Mouse (Mus musculus) thymus, postnatal 14 days (tissue): Measurements from ENCODE around the gene Yrdc.

Experiments
- DNase-seq: peaks from one replicate; pipeline ENCODE4 v3.0.0; 2021

Gene Yrdc

DNA sequence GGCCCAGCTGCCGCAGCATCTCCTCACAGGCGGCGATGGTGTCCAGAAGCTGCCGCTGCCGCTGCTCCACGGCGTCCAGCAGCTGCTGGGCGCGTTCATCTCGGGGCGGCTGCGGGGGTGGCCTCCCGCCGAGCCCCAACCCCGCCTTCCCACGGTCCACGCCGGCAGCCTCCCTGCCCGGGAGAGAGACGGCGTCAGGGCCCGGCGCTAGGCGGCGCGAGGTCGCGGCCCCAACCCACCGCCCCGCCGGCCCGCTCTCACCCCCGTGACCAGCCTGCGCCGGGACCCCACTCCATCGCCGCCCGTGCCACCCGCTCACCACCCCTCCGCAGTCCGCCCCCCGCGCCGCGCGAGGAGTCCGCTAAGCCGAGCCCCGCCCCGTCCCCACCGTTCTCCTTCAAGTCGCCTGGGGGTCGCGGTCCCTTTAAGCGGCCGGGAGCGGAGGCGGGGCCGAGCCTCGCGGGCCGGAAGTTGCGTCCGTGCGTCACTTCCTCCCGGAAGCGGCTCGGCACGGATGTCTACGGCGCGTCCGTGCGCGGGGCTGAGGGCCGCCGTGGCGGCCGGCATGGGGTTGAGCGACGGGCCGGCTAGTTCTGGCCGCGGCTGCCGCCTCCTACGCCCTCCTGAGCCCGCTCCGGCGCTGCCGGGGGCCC, at the start of gene Yrdc:
Gene Yrdc, plus strand, starts transcription at position 419 of the 653 bp plus-strand sequence.
- peak; percentile 95 for DNase-seq

DNA sequence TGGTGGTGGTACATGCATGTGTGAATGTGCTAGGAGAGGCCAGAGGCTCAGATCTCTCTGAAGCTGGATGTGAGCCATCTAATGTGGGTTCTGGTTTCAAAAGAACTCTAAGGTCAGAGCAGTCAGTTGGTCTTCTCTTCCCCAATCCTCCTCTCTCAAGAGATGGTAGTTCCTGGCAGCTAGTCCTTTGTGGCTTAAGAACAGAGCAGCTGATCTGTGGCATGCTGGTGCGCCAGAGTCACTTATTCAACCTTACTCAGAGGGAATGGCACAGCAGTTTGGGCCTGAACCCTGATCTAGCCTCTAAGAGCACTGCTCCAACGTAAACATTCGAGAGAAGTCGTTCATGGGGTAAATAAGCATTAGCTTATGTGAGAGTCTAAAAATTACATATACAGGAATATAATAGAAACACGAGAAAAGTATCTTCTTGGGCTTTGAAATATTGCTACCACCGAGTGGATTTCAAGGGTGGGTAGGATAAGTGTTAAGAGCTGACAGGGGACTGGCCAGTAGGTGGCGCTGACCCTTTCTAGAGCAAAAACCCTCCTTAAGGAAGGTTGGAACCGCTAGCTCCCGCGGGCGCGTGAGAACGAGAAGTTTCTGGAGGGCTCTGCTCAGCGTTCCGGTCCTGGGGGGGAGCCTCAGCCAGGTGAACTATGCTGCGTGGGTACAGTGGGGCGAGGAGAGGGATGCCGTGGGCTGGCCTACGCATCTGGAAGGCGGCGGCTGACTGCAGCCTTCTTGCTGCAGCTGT, 48.7 kb upstream of the Yrdc start, which contains the start of gene Mtf1:
Gene Mtf1, plus strand, starts transcription at position 553 of the 757 bp plus-strand sequence.
- peak; percentile 90 for DNase-seq

DNA sequence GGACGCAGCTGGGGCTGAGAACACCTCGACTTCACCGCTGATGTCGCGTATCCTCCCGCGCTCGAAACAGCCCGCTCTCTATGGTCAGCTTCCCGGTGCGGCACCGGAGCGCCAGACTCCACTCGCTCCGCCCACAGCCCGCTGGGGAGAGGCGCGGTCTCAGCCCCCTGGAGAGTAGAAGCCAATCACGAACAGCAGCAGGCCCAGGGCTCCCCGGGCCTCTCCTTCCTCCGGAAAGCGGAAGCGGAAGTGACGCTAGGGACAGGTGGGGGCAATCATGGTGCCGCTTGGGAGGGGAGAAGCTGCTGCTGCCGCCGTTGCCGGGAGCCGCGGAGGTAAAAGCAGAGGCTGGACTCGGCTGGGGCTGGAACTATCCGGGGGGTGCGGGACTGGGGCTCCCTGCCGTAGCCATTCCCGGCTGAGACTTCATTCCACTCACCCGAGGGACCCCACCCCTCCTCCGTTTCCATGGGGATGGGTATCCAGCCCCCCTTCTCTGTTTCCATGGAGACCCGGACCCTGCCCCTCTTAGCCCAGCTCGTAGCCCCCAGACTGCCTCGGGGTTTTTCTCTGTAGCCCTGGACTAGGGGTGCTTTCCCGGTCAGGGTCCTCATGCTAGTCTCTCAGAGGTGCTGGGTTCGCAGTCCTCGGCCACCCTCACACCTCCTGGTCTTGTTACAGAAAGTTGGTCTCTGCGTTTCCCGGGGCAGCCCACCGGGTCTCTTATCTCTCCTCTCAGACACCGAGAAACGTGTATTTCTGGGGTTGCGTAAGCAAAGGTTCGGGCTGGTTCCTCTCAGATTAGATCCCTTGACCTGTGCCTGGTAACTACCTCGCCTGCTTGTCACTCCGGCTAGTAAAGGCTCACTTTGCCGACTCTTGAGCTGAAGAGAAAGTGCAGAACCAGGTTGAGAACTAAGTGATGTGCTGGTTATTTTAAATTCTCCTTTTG, 47.9 kb upstream of the Yrdc start:
- peak; percentile 98 for DNase-seq

DNA sequence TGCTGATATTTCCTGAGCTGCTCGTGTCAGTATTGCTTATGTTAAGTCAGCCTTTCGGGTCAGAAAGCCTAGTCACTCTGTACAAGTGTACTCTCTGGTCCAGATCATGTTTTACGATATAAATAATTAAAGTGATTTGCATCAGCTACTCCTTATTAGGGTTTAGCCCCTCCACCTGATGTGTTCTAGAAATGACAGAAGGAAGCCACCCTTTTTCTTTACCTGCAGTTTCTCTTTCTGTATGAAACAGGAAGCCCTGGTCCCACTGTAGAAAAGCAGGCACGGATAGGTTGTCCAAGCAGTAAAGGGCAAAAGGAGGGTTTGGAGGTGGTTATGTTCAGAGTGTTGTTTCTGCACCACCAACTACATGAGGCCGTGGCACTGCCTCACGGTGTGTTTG, 47.1 kb upstream of the Yrdc start:
- no peak for DNase-seq

DNA sequence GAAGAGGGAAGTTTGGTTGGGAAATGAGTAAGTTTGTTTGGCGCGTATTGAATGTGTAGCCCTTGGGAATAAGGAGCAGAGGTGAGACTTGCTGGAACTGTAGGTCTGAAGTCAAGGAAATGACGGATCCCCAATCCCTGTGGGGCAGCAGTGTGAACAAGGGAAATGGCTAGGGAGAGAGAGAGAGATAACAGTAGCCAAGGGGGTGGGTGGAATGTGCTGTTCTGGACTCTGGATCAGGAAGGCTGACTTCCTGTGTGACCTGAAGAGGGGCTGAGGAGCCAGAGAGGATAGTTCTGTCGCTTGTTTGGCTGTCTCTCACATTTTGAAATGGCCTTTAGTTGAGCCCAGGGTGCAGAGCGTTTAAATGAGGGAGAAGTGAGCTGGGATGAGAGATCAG, 42.0 kb upstream of the Yrdc start:
- DNase-seq, result no peak

DNA sequence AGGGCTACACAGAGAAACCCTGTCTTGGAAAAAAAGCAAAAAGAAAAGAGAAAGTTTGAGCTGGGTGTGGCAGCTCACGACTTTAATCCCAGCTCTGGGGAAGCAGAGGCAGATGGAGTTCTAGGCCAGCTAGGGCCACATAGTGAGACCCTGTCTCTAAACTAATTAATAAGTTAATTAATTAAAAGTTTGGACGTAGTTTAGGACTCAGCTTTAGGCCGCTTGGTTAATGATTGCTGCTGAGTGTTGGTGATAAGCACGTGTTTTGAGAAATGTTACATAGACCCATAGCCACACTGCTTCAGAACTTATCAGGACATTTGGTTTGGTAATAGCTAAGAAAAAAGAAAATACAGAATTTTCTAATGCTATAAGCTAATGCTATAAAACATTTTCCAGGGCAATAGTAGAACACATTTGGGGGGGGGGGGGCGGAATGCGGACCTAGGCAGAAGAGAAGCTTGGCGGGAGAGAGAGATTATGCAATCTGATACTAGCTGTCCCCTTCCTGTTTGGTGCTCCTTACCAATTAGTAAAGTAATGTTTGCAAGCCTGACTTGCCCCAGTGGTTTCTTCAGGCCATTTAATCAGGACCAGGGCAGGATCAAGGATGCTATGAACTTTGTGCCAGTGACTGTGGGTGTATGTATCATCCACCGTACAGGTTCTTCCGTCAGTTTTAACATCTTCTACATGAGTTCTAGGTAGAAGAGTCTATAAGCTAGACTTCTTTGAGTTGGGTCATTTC, 41.2 kb upstream of the Yrdc start:
- no peak for DNase-seq

DNA sequence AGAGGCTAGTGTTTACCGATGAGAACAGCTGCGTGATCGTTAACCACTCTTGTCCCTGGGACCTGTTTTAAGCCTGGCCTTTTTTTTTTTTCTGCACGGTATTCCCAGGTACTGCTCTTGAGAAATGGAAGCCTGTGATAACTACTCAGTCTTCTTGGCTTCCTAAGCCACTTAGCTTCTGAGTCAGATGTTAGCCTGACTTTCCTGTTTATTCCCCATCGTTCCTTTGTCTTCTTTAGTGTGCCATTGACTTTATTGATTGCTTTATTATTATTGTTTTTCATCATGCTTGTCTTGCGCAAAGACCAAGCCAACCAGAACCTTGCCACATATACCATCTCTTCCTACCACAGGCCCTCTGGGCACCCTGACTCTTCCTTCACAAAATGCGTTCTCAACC, 40.4 kb upstream of the Yrdc start:
- no peak for DNase-seq

DNA sequence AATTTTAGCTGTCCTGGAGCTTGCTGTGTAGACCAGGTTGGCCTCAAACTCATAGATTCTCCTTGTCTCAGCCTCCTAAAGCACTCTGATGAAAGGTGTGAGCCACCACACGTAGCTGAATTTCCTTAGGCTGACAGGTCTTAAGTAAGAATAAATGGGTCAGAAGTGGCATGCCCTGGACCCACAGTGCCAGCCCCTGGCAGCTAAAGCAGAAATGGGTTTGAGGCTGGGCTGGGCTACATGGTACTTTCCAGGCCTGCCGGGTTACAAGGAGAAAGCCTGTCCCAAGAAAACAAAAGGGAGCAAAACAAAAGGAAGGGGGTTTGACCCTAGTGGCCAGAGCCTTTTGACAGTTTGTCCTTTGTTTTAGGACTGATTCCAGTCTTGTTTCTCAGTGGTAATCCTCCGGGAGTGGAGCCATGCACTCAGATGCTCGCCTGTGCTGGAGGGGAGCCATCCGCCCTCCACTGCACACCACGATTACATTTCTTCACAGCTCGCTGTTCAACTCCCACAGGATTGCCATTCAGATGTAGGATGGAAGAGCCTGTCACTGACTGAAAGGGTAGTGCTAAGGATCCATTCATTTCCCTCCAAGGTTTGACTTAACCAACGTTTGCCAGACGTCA, 39.0 kb upstream of the Yrdc start:
- no peak for DNase-seq

DNA sequence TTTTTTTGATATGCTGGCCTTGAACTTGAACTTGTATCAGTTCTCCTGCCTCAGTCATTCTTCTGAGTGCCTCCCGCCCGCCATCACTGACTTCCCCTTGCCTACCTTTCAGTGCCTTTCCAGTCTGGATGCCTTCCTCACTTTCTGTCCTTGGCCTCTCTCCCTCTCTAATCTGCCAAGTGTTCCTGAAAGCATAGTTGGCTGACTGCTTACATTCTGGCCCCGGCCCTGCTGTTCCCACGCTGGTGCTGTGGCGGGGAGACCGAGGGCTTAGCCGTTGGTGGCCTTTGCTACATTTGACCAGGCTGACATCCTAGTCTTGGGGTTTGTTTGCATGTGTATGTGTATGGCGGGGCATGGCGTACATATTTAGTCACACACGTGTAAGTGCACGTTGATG, 34.6 kb upstream of the Yrdc start:
- DNase-seq, result no peak

DNA sequence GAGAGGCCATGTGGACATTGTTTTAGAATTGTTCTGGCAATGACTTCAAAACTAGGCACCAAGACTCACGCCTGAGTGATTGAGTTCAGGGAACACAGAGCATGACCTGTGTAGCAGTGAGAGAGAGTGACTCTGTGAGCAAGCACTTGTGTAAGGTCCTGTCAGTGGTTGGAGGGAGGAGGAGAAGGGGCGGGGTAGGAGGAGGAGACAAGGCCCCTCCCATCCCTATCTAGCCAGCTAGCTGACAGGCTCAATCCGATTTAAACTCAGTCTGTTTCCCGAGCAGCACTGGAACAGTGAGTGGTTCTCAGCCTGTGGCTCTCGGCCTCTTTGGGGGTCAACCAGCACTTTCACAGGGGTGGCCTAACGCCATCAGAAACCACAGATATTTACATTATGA, 32.7 kb upstream of the Yrdc start:
- DNase-seq, result no peak

DNA sequence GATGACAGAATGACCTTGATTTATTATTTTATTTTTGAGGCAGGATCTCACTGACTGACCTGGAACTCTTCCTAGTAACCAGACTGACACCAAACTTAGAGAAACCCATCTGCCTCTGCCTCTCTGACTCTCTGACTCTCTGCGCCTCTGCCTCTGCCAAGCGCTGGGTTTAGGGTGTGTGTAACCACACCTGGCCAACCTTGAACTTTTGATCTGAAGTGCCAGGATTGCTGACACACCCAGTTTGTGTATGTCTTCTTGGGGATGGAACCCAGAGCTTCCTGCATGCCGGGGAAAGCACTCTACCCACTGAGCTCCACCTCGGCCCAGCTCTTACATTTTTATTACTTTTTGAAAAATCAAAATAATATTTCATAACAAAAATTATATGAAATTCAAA, 31.6 kb upstream of the Yrdc start:
- no peak for DNase-seq

DNA sequence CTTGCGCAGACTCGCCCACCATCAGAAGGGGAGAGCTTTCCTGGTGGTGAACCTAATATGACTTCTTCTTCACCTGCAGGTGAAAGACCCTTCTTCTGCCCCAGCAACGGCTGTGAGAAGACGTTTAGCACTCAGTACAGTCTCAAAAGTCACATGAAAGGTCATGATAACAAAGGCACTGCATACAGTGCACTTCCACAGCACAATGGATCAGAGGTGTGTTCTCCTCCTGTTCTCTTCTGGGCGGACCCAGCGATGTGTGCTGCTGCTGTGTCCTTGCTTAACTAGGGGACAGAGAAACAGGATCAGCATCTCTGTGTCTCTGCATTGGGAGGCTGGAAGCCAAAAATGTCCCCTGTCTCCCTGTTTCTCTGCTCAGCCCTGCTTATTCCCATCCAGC, 25.5 kb upstream of the Yrdc start:
- DNase-seq, result no peak

DNA sequence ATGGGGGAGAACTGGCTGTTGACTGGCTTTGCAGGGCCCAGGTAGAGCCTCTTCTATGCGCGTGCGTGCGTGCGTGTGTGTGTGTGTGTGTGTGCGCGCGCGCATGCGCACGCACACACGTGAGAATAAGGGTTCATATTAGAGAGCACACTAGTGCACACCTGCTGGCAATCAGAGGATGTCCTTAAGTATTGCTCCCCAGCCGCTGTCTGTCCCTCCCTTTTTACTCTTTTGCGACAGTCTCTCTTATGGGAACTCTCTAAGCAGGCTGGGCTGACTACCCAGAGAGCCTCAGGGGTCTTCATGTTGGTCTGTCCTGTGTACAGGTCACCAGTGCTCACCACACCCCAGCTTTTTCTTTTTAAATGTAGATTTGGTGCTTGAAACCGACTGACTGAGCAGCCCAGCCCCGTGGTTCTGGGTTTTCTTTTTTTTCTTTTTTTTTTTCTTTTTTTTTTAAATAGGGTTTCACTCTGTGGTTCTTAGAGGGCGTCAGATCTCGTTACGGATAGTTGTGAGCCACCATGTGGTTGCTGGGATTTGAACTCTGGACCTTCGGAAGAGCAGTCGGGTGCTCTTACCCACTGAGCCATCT, 25.0 kb upstream of the Yrdc start:
- DNase-seq, result no peak

DNA sequence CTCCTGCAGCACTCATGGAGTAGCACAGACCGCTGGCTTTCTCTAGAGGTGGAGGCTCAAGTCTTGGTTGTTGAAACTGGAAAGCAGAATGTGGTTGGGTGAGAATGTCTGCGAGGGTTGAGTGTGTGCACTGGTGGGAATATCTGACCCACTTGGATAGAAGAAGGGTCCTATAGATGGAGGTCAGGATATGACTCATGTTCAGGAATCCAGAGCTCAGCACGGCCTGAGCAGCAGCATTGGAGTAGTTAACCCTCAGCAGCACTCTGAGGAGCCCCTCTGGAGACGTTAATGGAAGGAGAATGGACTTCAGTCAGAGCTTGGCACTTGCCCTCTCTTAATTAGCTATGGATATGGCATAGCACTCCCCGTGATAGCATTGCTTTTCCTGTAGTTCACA, 20.8 kb upstream of the Yrdc start:
- DNase-seq, result no peak

DNA sequence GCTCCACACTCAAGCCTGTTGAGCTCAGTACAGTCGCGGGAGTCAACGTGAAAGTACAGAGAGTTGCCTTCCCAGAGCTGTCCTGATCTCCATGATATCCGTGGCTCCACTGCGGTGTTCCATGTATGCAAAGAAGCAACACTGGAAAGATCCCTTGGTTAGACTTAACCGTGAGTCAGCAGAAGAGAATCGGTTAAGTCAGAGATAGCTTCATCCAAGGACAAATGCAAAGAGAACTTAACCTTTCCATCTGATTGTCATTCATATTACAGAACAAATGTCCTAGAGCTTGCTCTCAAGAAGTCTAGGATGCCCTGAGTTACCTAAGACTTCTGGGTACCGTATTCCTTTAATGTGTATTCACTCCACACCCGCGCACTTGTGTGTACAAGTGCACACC, 17.7 kb upstream of the Yrdc start:
- DNase-seq, result no peak

DNA sequence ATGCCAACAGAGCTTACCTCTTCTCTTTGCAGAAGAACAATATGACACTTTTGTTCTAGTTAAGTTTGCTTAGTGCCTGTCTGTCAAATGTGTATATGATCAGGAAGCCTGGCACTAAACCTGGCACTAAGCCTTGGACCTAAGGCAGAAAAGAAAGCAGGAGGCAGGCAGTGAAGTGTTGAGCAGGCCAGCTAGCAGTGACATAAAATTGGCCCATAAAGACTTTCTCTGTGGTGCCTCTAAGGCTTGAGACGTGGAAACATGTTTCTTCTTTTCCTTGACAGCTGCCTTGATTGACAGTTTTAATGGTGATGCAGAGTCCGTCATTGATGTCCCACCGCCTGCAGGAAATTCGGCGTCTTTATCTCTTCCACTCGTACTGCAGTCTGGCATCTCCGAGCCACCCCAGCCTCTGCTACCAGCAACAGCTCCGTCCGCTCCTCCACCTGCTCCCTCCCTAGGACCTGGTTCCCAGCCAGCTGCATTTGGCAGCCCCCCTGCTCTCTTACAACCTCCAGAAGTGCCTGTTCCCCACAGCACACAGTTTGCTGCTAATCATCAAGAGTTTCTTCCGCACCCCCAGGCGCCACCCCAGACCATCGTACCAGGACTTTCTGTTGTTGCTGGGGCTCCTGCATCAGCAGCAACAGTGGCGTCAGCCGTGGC, 12.3 kb upstream of the Yrdc start:
- no peak for DNase-seq

DNA sequence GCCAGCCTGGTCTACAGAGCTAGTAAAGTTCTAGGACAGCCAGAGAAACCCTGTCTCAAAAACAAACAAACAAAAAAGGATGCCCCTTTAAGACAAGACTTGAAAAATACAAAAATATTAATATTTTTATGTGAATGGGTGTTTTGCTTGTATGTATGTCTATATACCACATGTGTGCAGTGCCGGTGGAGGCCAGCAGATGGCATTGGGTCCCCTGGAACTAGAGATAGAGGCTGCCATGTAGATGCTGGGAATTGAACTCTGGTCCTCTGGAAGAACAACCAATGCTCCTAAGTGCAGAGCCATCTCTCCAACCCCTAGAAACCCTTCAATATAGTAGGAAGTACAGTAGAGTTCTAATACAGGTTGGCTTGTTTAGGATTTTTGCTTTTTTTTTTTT, 9.5 kb upstream of the Yrdc start:
- no peak for DNase-seq

DNA sequence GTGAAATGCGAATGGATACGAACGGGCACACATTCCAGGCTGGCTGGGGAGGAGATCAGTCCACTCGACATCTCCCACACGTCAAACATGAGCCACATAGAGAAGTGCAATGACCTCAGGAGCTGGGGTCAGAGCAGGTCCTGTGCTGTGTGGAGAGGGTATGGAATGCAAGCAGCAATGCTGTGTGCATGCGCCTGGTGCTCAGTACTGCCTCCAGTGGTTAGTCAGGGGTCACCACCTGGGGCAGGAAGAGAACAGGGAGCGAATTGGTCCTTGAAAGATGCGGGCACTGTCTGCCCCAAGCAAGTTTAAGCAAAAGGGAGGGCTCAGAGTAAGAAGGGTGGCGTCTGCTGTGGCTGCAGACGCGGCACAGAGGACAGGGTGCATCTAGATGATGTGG, 7.0 kb upstream of the Yrdc start:
- DNase-seq, result peak; percentile 55

DNA sequence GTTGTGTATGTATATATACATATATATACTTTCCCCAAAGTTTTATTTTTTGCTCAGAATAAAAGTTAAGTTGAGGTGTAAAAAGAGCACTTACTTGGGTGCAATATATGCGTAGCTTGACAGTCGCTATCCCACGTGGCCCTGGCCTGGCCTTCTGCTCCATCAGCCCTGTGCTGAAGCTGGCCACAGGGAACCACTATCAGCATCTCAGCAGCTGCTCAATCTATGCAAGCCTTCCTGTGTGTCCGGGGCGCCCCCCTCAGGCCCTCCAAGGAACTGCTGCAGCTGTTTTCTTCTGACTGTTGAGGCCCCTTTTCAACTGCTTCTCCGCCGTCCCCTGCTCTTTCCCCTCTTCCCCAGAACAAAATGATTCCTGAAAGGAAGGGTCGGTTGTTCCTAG, 2.9 kb upstream of the Yrdc start:
- peak; percentile 83 for DNase-seq

DNA sequence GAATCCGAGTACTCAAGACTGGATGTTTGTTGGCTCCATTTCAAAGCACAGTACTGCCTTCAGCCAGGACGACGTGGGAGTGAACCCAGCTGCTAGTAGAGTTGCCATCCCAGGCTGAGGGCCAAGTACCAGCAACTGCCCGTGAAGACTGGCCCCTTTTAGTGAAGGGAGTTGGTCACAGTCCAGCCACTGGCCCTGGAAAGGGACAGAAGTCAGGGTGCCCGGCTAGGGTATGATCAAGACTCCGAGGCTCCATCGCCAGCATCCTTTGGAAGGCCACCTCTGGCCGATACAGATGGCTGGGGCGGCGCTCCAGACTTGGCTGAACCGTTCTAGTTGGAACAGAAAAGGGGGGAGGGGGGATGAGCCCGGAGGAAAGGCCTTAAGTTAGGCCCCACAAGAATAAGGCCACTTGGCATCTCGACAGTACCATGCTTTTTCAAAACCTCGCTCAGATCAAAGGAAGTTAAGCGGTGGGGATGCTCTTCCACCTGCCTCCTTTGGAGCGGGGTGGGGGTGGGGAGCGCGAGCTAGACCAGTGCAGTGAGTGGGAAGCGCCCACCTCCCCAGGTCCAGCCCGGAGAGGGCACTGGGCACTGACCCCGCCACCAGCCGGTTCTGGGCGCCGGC, 733 bp upstream of the Yrdc start:
- no peak for DNase-seq
